Mouse (Mus musculus) adrenal gland, postnatal 14 days (tissue): ENCODE data around the gene Cobll1. TPM values are rescaled to one million over a fixed set of nuclear protein-coding genes. Genes with fewer than 3 reads are reported as not detected.
A peak's percentile ranks its signal among the peaks of the same experiment; 100 is the strongest.
"Not testable (repeated sequence)": the region's sequence is repeated elsewhere in the genome, so short reads cannot be mapped to it uniquely, and the experiment has no call there.

Experiments
- DNase-seq: peaks from one replicate; pipeline ENCODE4 v3.0.0; 2021; ENCODE audit warnings: mixed read lengths
- long read RNA-seq, 2 experiments: library from polyadenylated mRNA; stranded (forward); transcript quantifications; one replicate each; pipeline ENCODE4 v2.0.0; 2021
- total RNA-seq: library from RNA; stranded (reverse); gene quantifications from 2 replicates; pipeline ENCODE4 v1.2.3, GENCODE M21; 2021

Cobll1 gene
- 189 and 216 TPM in 2 replicates for total RNA-seq
- long read RNA-seq, experiment 1, full-length matches to known transcripts, result 10 of 57 reads
- long read RNA-seq, experiment 1, partial matches to known transcripts, result 24 of 57 reads
- long read RNA-seq, experiment 1, other reads (novel, unspliced or antisense), result 23 of 57 reads
- long read RNA-seq, experiment 2, full-length matches to known transcripts, result 11 of 62 reads
- long read RNA-seq, experiment 2, partial matches to known transcripts, result 21 of 62 reads
- long read RNA-seq, experiment 2, other reads (novel, unspliced or antisense), result 30 of 62 reads

GRCm38 (mm10) chr2:65238964-65239570 lies at the start of gene Cobll1:
Gene Cobll1, minus strand, starts transcription at chr2:65239403.
- DNase-seq, result peak; percentile 83

GRCm38 (mm10) chr2:65288696-65289095 lies 49.5 kb upstream of the Cobll1 start:
- no peak for DNase-seq

- DNase-seq, result peak; percentile 87
Measured at GRCm38 (mm10) chr2:65285380-65285779, 46.2 kb upstream of the Cobll1 start.

GRCm38 (mm10) chr2:65282979-65283378 lies 43.8 kb upstream of the Cobll1 start:
- no peak for DNase-seq

- DNase-seq, result peak; percentile 66
Measured at GRCm38 (mm10) chr2:65279029-65279690, 40.0 kb upstream of the Cobll1 start.

GRCm38 (mm10) chr2:65275443-65276061 lies 36.3 kb upstream of the Cobll1 start:
- DNase-seq, result no peak

GRCm38 (mm10) chr2:65273910-65274309 lies 34.7 kb upstream of the Cobll1 start:
- DNase-seq, result no peak

- peak; percentile 37 for DNase-seq
Measured at GRCm38 (mm10) chr2:65268731-65269130, 29.5 kb upstream of the Cobll1 start.

GRCm38 (mm10) chr2:65267834-65268233 lies 28.6 kb upstream of the Cobll1 start:
- no peak for DNase-seq

GRCm38 (mm10) chr2:65266576-65267299 lies 27.5 kb upstream of the Cobll1 start:
- DNase-seq, result peak; percentile 18

- peak; percentile 49 for DNase-seq
Measured at GRCm38 (mm10) chr2:65262251-65262650, 23.0 kb upstream of the Cobll1 start.

GRCm38 (mm10) chr2:65260828-65261227 lies 21.6 kb upstream of the Cobll1 start:
- DNase-seq, result not testable (repeated sequence)

GRCm38 (mm10) chr2:65260400-65260799 lies 21.2 kb upstream of the Cobll1 start:
- no peak for DNase-seq

- no peak for DNase-seq
Measured at GRCm38 (mm10) chr2:65257446-65257845, 18.2 kb upstream of the Cobll1 start.

GRCm38 (mm10) chr2:65256494-65257254 lies 17.5 kb upstream of the Cobll1 start:
- no peak for DNase-seq

GRCm38 (mm10) chr2:65250589-65251104 lies 11.4 kb upstream of the Cobll1 start:
- DNase-seq, result peak; percentile 40

GRCm38 (mm10) chr2:65249575-65249974 lies 10.4 kb upstream of the Cobll1 start:
- peak; percentile 48 for DNase-seq

- DNase-seq, result no peak
Measured at GRCm38 (mm10) chr2:65240173-65240745, 1.1 kb upstream of the Cobll1 start.

GRCm38 (mm10) chr2:65238171-65238963 lies 836 bp downstream of the Cobll1 start:
- peak; percentile 94 for DNase-seq

- DNase-seq, result peak; percentile 67
Measured at GRCm38 (mm10) chr2:65237610-65238170, 1.5 kb downstream of the Cobll1 start.
